In genomic region chr1:126868372-126868771, GRCm38 (mm10) we compare ENCODE assay signal across 15 mouse cellular contexts.
"Had no signal": no experiment of that assay in that cellular context is flagged by ENCODE, and none has a peak within 500 bp of the region (broad histone marks: within the 10 kb centered on the region; RNA-seq: fewer than 3 reads in every experiment).

No protein-coding gene starts in this region.

- H3K9me3 ChIP-seq: neural tube, embryonic 15.5 days; stomach, embryonic 15.5 days had no signal

- H3K27me3 ChIP-seq: neural tube, embryonic 15.5 days; stomach, embryonic 15.5 days had no signal

- H3K4me2 ChIP-seq: neural tube, embryonic 15.5 days; stomach, embryonic 15.5 days had no signal

- H3K9ac ChIP-seq: neural tube, embryonic 15.5 days; stomach, embryonic 15.5 days had no signal

- DNase-seq: retina, postnatal 1 day; right cerebral cortex, adult 18-20 months; right cerebral cortex, postnatal 14 days; right cerebral cortex, postnatal 25 days; right cerebral cortex, postnatal 4 days; spleen, adult 18-20 months; thymus, adult 18-20 months; thymus, adult 2 months; thymus, postnatal 14 days; thymus, postnatal 25 days; thymus, postnatal 36 days; thymus, postnatal 4 days had no signal

- H3K4me3 ChIP-seq: neural tube, embryonic 15.5 days; stomach, embryonic 15.5 days had no signal

- H3K4me1 ChIP-seq: stomach, embryonic 15.5 days had no signal

- H3K27ac ChIP-seq: neural tube, embryonic 15.5 days; stomach, embryonic 15.5 days; stomach, postnatal 0 days had no signal

- H3K36me3 ChIP-seq: neural tube, embryonic 15.5 days; stomach, embryonic 15.5 days had no signal
